8 mouse cellular contexts compared by ENCODE assay signal in the genomic region with DNA sequence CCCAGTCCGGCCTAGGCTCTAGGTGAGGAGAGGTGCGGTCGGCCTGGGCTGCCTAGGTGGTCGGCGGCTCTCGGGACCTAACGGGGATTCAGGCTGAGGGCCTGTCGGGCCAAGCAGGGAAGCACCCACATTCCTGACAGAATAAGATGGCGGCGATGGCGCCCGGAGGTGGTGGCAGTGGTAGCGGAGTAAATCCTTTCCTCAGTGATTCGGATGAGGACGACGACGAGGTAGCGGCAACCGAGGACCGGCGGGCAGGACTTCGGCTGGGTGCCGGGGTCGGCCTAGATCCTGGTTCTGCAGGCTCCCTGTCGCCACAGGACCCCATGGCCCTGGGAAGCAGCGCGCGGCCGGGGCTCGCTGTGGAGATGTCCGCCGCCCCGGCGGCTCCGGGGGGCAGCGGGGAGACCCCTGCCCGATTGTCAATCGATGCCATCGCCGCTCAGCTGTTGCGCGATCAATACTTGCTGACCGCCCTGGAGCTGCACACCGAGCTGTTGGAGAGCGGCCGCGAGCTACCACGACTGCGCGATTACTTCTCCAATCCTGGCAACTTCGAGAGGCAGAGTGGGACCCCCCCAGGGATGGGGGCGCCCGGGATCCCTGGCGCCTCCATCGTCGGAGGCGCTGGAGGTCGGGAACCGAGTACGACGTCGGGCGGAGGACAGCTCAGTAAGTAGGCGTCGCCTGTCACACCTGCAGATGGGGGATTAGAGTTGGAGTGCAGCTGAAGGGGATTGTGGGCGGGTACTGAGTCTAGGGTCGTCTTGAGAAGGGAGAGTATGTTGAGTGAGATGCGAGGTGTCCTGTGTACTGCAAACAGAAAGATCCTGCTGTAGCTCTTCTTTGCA. TPM values are rescaled to one million over a fixed set of nuclear protein-coding genes. Genes with fewer than 3 reads are reported as not detected.
A peak's percentile ranks its signal among the peaks of the same experiment; 100 is the strongest.
DNase-seq lines count a peak whose midpoint lies in the region; ATAC-seq and TF ChIP-seq lines count a peak whose summit lies in the region.

No protein-coding gene starts in this region.

- POLR2A ChIA-PET in Patski (lab: Charles Lee), result no interaction called here

- peak overlapping the region; percentile 91 for H3K9ac ChIP-seq in intestine, embryonic 16.5 days (ENCODE audit: low read depth, low read length)

- CTCF ChIA-PET in Patski (lab: Charles Lee), result interaction anchor here (1.0 to 2.7 kb wide), 3 partner anchors 16 to 28 kb away, joined by 3 to 13 read pairs (median 5); no protein-coding TSS in a partner anchor

- ATAC-seq in Patski, result peak; percentile 31
- ATAC-seq in erythroid progenitor cell, adult 5-6 weeks (replicated peaks; ENCODE audit: low FRiP score, poor library complexity, severe bottlenecking), result peak; percentile 17; the same call in 1 of the 2 replicates
- peak; percentile 27 for ATAC-seq in intestine, embryonic 16.5 days

- H3K27ac ChIP-seq in intestine, embryonic 16.5 days (ENCODE audit: low read length), result peak overlapping the region; percentile 72

- H3K27me3 ChIP-seq in Patski, result no peaks in the 10 kb centered on the region
- no peaks in the 10 kb centered on the region for H3K27me3 ChIP-seq in intestine, embryonic 16.5 days (replicated peaks; ENCODE audit: control insufficient read depth, insufficient read depth, low read length)
- H3K27me3 ChIP-seq in splenic B cell, adult 2 months (ENCODE audit: control insufficient read depth, insufficient read depth, low read length, poor library complexity, severe bottlenecking), result no peaks in the 10 kb centered on the region

- in situ Hi-C loops in Patski (cut with MboI; ENCODE audit: low pct_unique_long_range_greater_than_20kb), result loop anchor here (5.0 to 10.0 kb wide), 2 partner anchors 351 to 733 kb away; no protein-coding TSS in a partner anchor

- DNase-seq in lung, adult 2 months, result peak; percentile 26
- DNase-seq in lung, postnatal 4 days, result no peak
- DNase-seq in Patski (ENCODE audit: low read depth, low spot score), result no peak
- DNase-seq in lung, postnatal 10 days, result peak; percentile 16
- DNase-seq in splenic B cell, adult 2 months (ENCODE audit: low read depth, low spot score), result peak; percentile 14
- no peak for DNase-seq in urinary bladder, postnatal 4 days (ENCODE audit: low spot score in 2 of 2)

- TF ChIP-seq CTCF in lung, adult 2 months (IDR thresholded peaks at IDR 0.05; ENCODE audit: insufficient read depth, low read length), result no peak
- TF ChIP-seq CTCF in Patski (IDR thresholded peaks at IDR 0.05), result no peak

- peak overlapping the region; percentile 80 for H3K4me2 ChIP-seq in intestine, embryonic 16.5 days (ENCODE audit: low read depth, low read length)

- peaks cover 5% of the 10 kb centered on the region for H3K4me1 ChIP-seq in lung, adult 2 months (ENCODE audit: control insufficient read depth, insufficient read depth, low read length)
- H3K4me1 ChIP-seq in intestine, embryonic 16.5 days (ENCODE audit: control insufficient read depth, insufficient read depth, low read length), result peaks cover 3% of the 10 kb centered on the region; the same call in 1 of the 2 replicates

- no peaks in the 10 kb centered on the region for H3K36me3 ChIP-seq in intestine, embryonic 16.5 days (ENCODE audit: control insufficient read depth, insufficient read depth, low read length)
- no peaks in the 10 kb centered on the region for H3K36me3 ChIP-seq in splenic B cell, adult 2 months (ENCODE audit: control insufficient read depth, insufficient read depth, low read length, poor library complexity, severe bottlenecking)

- no peaks in the 10 kb centered on the region for H3K9me3 ChIP-seq in intestine, embryonic 16.5 days (ENCODE audit: control insufficient read depth, low read length)

- peak overlapping the region; percentile 100 for H3K4me3 ChIP-seq in lung, adult 2 months (replicated peaks; ENCODE audit: extremely low read depth, low read depth, low read length)
- H3K4me3 ChIP-seq in intestine, embryonic 16.5 days (ENCODE audit: low read length), result peak overlapping the region; percentile 89

- under 1% methylated on average over 68 of the region's 68 CpGs for WGBS in lung, adult 2 months
- WGBS in intestine, embryonic 16.5 days, result under 1% methylated on average over 68 of the region's 68 CpGs

- no peak for TF ChIP-seq POLR2A in lung, adult 2 months (IDR thresholded peaks at IDR 0.05; ENCODE audit: borderline replicate concordance, extremely low read depth, low read depth, low read length)

RNA-seq across cellular contexts. Expression of a gene that starts 0.5 kb away (rescaled TPM):
- polyA plus RNA-seq in lung, adult 2 months (2012; rRNA removed), result 21.0 and 21.1 TPM in 2 replicates
- 29.2 TPM for polyA plus RNA-seq in Patski (2021)
- 69.2 and 70.4 TPM in 2 replicates for total RNA-seq in erythroid progenitor cell, adult 5-6 weeks (2015; ENCODE audit: low replicate concordance)
- total RNA-seq in erythroid progenitor cell, adult 5-6 weeks (2017; ENCODE audit: low replicate concordance), result 36.8 and 73.9 TPM in 2 replicates
- polyA plus RNA-seq in intestine, embryonic 16.5 days (2015; fragmentation: Nextera tagmentation; extraction: Ambion mirVana), result 19.3 and 22.1 TPM in 2 replicates

RNA-seq across cellular contexts. Expression of a gene that starts 0.7 kb away (rescaled TPM):
- 16.5 and 27.6 TPM in 2 replicates for polyA plus RNA-seq in lung, adult 2 months (2012; rRNA removed)
- 48.5 TPM for polyA plus RNA-seq in Patski (2021)
- total RNA-seq in erythroid progenitor cell, adult 5-6 weeks (2015; ENCODE audit: low replicate concordance), result 13.0 and 27.4 TPM in 2 replicates
- 26.7 and 33.8 TPM in 2 replicates for total RNA-seq in erythroid progenitor cell, adult 5-6 weeks (2017; ENCODE audit: low replicate concordance)
- polyA plus RNA-seq in intestine, embryonic 16.5 days (2015; fragmentation: Nextera tagmentation; extraction: Ambion mirVana), result 9.5 and 9.6 TPM in 2 replicates

Comparison
In these comparisons a context has a peak if more than half of its experiments do, and no peak if none do; other contexts are left out.
1. DNase-seq: peak in lung, adult 2 months (single experiment), lung, postnatal 10 days (single experiment) and splenic B cell, adult 2 months (single experiment); none in lung, postnatal 4 days (0 of 2), Patski (single experiment) and urinary bladder, postnatal 4 days (0 of 2).
2. Peak in every context shown above with its lines, with median percentiles within 50 percentile points of each other: ATAC-seq.